Mouse (Mus musculus) heart, postnatal 10 days (tissue): ENCODE measurements around the gene Nuak1. TPM values are rescaled to one million over a fixed set of nuclear protein-coding genes. Genes with fewer than 3 reads are reported as not detected.

ENCODE experiments used
- DNase-seq, 2 experiments: peaks; one replicate each; pipeline ENCODE4 v3.0.0; 2021
- intact Hi-C: fragments of 180-260 bp; cut with DNase I; formaldehyde crosslinking; loops from one replicate; pipeline ENCODE4 v1.15.1; 2025
- total RNA-seq, 2 experiments: library from RNA; stranded (reverse); gene quantifications; 2 replicates each; pipeline ENCODE4 v1.2.3; 2021

The Nuak1 gene
- total RNA-seq, 2 experiments from 2014 or later: 25.3 to 33.0 TPM

DNA sequence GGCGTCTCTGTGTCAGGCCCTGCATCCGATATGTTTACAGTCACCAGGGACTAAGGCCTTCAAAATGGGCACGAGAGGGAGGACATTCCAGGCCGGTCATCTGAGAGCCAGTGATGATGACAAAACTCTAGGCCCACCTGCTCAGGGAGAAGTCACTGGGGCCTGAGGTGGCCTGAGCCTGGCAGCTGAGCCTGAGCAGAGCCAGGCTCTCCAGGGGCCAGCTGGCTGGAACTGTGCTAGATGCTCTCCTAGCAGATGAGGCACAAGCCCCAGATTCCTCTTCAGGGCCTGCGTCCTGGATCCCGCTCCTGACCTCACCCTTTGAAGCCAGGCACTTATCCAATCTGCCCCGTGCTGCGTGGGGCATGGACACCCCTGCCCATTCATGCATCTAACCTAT is 9.3 kb upstream of the Nuak1 start:
- DNase-seq: no peak

DNA sequence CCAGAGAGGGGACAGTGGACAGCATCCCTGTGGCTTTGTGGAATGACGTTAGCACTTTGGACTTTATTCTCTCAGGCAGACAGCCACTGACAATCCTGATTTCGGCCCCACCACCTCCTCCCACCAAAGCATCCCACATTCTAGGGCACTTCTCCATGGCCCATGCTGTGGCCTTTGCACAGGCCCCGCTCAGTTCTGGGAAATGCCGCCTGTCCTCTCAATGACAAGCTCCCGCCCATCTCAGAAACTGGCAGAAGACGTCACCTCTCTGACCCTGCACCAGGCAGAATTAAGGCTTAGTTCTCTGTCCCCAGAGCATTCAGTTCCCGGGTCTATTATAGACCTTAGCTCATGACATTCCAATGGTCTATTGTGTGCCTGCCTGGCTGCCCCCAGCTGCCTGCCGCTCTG is 7.0 kb upstream of the Nuak1 start:
- peak; percentile 62 to 69 for DNase-seq
- intact Hi-C loops: no loop called here

More for the DNA sequence above, 9.3 kb upstream of the Nuak1 start:
- intact Hi-C loops: loop anchor here (1.0 kb wide), 1 partner anchor 630 kb away; no protein-coding TSS in a partner anchor

DNA sequence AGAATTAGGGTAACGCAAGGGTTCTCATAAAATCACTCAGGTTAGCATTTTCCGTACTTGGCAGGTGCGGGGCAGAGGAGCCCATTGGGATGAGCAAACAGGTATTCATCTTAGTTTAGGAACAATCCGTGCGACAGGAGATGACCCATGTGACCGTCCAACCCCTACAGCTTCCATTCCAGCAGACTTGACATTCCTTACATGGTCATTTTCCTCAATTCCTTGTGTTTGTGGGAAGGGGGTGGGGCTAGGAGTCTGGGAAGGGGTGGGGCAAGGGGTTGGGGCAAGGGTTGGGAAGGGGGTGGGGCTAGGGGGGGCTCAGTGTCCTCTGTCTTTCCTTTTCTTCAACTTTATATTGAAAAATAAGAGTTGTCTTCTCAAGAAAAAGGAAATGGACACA is 6.3 kb upstream of the Nuak1 start:
- intact Hi-C loops: no loop called here

DNA sequence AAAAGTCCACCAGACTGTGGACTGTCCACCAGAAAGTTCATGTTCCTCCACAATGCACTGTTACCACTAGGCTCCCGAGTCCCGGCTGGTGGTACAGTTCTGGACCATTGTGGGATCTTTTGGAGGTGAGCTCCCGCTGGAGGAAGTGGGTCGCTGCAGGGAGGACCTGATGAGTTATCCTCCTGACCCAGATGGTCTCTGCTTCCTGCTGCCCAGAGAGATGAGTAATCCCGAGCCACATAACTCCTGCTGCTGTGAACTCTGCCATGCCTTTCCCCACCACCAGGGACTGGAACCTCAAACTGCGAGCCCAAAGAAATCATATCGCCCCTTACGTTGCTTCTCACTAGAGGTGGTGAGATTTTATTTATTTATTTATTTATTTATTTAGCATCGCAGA is 4.0 kb upstream of the Nuak1 start:
- intact Hi-C loops: no loop called here
- no peak for DNase-seq

More for the DNA sequence above, 6.3 kb upstream of the Nuak1 start:
- DNase-seq: no peak

DNA sequence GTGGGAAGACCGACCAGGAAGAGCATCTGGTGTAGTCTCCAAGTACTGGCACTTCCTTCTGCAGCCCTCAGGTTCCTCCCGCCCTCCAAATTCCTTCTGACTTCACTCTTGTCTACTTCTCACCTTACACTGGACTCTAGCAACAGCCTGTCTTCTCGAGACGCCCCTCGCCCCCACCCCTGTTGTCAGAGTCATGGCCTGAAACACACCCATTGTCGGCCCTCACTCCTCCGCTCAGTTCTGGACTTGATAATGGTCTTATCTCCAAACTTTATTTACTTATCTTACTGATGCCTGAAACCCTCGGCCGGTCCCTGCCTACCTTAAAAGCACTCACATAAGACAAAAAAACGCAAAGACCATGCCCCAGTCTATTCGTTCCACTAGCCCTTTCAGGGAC is 1.4 kb upstream of the Nuak1 start:
- intact Hi-C loops: no loop called here
- no peak for DNase-seq

DNA sequence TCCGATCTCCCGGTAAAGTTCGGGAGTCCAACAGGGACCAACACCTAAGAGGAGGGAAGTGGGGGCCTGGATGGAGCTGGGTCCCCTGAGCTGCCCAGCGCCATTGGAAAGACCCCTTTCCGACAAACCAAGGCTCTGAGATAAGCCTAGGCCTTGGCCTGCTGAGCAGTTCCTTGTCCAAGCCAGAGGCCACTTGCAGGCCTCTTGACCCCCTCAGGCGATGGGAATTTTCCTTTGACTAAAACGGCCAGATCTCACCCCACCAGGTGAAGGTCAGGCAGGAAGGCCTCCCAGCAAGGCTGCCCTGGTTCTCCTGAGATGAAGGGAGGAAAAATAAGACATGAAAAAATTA is 1.0 kb upstream of the Nuak1 start:
- no peak for DNase-seq
- intact Hi-C loops: no loop called here

DNA sequence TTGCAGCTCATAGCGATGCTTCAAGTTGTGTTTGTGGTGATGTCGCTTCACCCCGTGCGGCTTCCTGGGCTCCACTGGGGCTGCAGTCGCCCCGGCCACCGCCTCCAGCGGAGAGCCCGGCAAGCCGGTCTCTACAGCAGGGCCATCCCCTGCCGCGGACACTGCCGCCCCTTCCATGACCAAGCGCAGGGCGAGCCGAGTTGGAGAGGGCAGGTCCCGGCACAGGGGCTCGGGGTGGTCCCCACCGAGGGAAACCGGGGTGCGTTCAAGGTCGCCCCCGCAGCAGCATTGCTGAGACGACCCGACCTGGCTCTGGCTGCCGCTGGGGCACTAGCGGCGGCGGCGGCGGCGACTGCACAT is 236 bp downstream of the Nuak1 start:
- no peak for DNase-seq
- intact Hi-C loops: no loop called here

DNA sequence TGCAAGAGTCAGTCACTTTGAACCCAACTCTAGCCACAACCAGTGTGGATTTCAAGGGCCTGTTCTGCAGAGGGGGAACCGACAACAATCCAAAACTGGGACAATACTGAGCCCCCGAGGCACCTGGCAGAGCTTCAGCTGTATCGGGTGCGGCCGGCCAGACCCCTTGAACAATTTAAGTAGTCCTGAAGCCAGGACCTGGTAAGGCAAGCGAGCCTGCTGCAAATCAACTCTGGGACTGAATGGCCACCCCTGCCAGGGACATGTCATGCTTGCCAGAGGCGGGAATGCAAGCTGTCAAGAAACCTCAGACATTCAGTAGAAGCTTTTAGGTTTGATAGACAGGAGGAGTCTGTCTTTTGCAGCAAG is 1.2 kb downstream of the Nuak1 start:
- DNase-seq: peak; percentile 62 to 66
- intact Hi-C loops: loop anchor here (2.0 to 10.0 kb wide), 5 partner anchors 50 to 416 kb away; no protein-coding TSS in a partner anchor

DNA sequence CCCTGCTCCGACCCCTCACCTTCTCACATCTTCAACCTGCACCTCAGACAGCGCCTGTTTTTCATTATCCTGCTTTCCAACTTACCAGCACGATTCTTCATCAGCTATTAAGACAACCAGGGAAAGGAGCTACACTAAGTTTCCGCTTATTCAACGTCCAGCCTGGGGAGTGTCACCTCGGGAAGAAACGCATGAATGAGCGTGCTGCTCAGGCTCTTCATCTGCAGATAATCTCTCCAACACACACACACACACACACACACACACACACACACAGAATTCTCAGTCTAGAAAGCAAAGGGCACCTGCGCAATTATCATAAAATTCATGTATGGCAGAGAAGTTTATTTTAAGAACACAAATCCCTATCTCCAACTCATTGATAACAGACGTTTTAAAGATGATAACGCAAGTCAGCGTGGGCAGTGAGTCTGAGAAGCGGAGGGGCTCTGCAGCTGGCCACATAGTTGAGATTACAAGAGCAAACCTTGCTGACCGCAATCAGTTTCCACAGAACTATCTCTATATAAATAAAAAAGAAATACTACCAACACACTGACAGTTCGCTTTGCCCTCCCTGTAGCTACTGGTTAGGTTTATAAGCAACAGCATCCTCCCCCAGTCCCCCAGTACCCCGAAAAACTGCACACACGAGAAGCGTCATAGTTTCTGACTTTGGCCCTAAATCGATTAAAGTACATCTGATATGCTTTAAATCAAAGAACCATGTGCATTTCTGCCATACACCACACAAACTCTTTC is 1.8 kb downstream of the Nuak1 start:
- intact Hi-C loops: loop anchor here (1.0 to 10.0 kb wide), 6 partner anchors 50 to 619 kb away; no protein-coding TSS in a partner anchor
- DNase-seq: no peak

DNA sequence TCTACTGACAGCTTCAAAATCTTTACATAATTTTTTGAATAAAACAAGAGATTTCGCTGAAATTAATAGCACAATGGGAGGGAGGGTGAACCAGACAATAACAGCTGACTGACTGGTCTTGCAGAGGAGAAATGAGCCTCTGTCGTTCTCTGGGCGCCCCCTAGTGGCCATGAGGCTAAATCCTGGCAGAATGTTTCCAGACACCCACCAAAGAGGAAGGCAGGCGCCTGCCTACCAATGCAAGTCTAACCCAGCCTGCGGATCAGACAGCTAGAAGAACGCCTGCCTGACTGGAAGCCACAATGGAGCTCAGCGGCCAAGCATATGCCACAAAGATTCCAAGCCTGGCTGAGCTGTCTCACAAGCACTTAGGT is 2.4 kb downstream of the Nuak1 start:
- peak; percentile 98 to 99 for DNase-seq
- intact Hi-C loops: loop anchor here (1.0 to 10.0 kb wide), 6 partner anchors 49 to 619 kb away; no protein-coding TSS in a partner anchor

DNA sequence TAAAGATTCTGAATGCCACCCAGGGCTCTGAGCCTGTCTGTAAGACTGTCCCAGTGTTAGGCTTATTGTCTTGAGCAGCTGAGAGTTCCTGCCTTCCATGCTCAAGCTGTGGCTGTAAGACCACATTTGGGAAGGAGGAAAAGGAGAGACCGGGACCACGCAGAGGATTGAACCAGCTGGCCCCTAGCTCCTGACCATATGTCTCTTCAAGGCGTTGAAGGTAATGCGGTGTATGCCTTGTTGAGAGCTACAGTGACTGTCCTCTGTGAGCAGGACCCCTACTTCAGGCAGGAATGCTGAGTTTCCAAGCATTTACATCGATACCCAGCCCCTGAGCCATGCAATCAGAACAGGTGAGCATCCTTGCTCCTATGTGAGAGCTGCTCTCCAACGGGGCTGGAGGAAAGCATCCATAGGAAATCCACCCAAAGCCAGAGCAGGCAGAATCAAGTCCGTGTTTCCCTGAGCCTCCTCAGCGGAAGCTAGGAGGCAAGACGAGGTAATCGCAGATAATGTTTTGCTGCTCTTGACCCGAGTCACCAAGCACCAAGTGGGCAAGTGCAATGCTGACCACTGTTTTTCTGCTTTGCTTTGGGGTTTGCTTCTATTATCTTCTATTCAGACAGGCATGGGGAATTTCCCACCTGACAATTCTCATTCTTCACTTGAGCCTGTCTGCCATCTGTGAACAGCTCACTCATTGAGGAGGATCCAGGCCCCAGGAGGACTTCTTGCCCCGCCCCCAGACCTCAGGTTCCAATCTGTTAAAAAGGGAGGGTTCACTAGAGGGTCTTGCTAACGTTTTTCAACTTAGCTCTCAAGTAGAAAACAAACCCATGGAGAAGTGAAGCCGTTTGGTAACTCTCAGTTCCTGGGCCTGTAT is 3.0 kb downstream of the Nuak1 start:
- intact Hi-C loops: loop anchor here (1.0 to 10.0 kb wide), 6 partner anchors 49 to 618 kb away; no protein-coding TSS in a partner anchor
- DNase-seq: peak in 1 of 2 experiments; percentile 46

DNA sequence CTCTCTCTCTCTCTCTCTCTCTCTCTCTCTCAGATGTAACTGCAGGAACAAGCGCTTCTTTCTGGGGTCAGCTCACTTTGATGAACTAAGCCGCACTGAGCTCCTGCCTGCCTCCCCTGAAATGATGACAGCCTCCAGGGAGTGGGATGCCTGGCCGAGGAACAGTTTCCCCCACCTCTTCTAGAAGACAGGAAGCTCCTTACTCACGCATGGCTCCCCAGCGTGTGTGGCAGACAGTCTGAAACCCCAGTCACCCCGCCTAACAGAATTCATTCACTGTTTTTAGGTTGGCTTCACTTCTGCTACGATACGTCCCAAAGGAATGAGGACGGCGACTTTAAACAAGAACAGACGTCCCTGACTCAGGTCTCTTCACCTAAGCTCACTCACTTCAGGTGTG is 4.5 kb downstream of the Nuak1 start:
- intact Hi-C loops: loop anchor here (5.0 to 10.0 kb wide), 3 partner anchors 209 to 369 kb away; no protein-coding TSS in a partner anchor
- no peak for DNase-seq

DNA sequence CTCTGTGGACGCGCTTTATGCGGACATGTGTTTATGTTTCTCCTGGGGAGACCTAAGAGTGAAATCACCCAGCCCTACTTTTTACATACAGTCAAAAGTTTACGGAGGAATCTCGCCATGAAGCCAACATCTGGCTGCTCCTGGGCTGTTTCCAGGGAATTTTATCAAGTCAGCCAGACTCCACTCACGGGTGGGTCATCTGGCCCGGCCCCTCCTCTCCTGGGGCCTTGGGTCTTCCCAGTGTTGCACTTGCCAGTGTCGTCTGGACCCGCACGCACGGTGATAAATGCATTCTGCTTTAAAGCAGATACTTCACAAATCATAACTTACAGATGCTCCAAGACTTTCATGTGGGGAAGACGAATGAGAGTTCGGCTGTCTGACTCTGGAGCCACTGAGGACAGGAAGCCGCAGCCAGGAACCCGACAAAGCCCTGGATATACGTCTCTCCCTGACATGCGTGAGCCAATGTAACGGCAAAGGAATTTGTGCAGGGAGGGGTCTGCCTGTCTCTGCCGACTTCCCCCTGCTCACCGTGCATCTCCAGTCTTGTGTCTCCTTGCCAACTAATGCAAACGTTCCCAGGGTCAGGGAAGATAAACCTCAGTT is 7.1 kb downstream of the Nuak1 start:
- intact Hi-C loops: loop anchor here (10.0 kb wide), 1 partner anchor 268 kb away; no protein-coding TSS in a partner anchor
- no peak for DNase-seq

DNA sequence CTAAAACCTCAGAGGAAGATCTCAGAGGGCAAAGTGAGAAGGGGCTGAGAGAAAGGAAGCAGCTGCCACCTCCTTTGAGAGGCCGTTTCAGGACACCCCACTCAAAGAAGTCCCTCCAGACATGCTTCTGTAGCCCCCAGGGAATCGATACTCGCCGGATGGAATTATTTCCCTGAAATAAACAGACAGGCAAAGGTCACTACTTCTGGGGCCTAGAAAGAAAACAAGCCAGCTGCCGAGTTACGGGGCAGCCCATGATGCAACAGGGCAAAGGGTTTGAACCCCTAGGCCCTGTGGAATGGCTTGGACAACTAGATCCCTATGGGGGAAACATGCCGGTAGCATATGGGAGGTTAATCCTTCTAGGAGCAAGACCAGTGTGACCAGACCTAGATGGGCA is 16.0 kb downstream of the Nuak1 start:
- no peak for DNase-seq
- intact Hi-C loops: no loop called here

DNA sequence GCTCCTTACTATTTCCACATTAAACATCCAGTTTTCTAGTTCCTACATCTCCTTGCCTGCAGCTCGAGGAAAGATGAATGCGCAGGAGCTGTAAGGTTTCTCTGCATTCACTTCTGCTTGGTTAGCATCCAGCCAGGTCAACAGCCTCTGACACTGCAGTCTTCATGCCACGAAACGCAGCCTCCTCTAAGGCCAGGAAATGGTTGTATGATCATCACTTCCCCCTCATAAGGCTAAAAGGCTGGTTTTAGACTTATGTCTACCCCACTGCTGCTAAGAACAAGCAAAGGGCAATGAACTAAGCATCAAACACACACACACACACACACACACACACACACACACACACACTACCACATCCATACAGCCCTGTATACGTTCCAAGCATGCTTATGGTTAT is 16.5 kb downstream of the Nuak1 start:
- intact Hi-C loops: no loop called here
- DNase-seq: no peak

DNA sequence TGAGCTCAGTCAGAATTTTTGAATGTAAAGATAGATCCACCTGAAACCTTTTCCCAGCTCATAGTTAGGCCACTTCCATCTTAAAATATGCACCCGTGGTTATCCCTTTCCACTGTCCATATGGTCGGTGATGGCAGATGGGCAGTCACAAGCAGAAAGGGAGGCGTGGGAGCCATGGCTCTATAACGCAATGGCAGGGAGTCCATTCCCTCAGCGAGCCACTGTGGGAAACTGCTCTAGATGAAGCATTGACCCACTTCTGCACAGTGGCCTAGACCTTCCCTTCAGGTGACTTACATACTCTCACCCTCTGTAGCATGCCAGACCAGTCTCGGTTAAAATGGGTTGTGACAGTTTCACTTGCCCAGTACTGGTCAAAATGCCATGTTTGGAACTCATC is 19.8 kb downstream of the Nuak1 start:
- no peak for DNase-seq
- intact Hi-C loops: no loop called here

DNA sequence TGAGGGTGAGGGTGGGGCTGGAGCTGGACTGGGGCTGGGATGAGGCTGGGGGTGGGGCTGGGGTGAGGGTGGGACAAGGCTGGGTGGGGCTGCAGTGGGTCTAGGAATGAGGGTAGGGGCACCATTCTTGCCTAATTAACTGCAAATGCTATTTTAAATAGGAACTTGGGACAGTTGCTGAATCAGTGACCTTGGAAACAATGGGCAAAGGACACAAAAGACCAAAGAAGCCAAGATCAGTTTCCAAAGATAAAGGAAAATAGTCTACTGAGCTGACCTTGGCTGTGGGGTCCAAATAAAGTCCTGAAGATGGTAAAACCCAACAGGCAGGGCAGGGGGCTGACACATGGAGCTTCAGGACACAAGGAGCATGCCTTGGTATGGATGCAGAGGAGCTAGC is 22.0 kb downstream of the Nuak1 start:
- no peak for DNase-seq
- intact Hi-C loops: no loop called here

DNA sequence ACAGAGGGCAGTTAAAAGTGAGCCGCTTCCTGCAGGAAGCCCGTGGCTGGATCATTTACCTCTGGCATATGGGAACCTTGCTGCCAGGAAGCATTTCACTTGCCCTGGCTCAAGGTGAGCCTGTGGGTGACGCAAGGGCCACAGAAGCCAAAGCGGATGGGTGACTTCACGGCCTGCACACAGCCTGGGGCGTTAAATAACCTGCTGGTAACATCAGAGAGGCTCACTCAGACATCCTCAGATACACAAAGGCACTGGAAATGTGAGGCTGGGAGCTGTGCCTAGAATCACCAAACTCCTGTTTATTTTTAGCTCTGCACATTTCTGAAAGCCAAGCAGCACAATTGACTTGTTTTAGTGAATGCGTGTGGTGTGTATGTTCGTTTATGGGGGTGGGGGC is 23.6 kb downstream of the Nuak1 start:
- peak; percentile 57 to 63 for DNase-seq
- intact Hi-C loops: no loop called here

DNA sequence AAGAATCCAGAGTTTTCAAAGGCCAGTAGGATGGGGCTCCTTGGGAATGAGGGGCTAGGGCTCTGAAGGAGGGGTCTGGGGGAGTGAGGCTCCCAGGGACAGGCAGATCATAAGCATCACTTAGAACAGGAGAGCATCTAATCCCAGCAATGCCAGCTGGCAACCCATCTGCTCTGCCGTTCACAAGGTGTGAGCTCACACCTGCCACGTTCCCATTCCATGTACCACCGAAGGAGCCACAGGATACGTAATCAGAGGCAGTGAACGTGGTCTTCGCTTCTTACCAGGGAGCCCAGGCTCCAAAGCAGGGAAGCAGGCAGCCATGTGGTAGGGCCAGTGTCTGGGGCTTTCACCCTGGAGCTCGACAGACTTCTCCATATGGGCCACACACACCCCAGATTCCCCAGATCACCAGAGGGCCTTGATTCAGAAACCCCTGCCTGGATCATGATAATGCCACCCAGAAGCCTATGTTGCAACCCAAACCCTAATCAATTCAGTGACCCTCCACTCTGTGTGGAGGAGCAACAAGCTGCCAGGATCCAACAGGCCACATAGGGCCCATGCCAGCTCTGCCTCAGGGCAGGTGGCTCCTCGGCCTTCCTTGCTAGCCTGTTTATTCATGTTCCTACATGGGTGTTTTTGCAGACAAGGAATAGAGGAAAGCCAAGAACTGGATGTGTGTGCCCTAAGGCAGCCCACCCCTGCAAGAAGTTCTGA is 25.3 kb downstream of the Nuak1 start:
- DNase-seq: no peak
- intact Hi-C loops: no loop called here

DNA sequence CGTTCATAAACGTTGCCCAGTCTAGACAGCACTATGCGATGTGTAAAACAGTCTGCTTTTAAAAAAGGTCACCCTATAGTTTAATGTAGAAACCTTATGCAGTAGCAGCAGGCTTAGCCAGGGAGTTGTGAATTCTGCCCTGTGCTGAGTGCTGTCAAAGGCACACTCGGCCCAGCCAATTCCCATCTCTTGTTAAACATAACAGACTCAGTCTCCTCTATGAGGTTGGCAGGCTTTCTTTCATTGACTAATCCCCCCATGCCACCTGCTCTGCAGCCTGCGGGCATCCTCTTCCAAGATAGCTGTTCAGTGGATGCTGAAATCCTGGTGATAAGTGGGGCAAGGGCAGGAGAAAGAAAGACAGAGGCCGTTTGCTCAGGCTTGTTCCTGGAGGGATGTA is 27.1 kb downstream of the Nuak1 start:
- DNase-seq: no peak
- intact Hi-C loops: no loop called here
